Mouse (Mus musculus) cerebellum, postnatal 4 days (tissue): ENCODE measurements around the gene Acat2.
"Not testable (repeated sequence)": the region's sequence is repeated elsewhere in the genome, so short reads cannot be mapped to it uniquely, and the experiment has no call there.

Experiments used
- DNase-seq, 2 experiments: peaks; one replicate each; pipeline ENCODE4 v3.0.0; 2022; ENCODE audit warnings: low spot score in 2 of 2, mixed read lengths in 1 of 2

The Acat2 gene

GRCm38 (mm10) chr17:12906436-12906835 lies 54.1 kb downstream of the Acat2 start:
- no peak for DNase-seq

DNA sequence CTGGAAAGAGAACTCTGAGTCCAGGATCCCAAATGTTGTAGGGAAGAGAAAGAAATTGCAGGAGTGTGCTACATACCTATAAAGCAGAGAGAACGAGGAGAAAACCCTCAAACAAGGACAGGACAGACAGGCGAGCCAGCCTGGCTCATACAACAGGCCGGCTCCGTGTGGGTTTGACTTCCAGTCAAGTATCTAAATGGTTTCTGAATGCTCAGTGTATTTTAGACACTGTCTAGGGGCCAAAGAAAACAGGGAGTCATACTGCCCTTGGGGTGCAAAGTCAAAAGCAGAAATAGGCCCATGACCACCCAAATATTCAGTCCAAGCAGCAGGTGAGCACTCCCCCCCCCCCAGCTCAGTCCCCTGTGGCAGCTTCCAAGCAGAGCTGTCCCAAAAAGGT lies 54.7 kb downstream of the Acat2 start:
- DNase-seq: no peak

GRCm38 (mm10) chr17:12904349-12904748 lies 56.2 kb downstream of the Acat2 start:
- DNase-seq: no peak

- DNase-seq: no peak
These were observed 56.9 kb downstream of the Acat2 start for GRCm38 (mm10) chr17:12903372-12904333.

GRCm38 (mm10) chr17:12902291-12902690 lies 58.3 kb downstream of the Acat2 start:
- DNase-seq: no peak

DNA sequence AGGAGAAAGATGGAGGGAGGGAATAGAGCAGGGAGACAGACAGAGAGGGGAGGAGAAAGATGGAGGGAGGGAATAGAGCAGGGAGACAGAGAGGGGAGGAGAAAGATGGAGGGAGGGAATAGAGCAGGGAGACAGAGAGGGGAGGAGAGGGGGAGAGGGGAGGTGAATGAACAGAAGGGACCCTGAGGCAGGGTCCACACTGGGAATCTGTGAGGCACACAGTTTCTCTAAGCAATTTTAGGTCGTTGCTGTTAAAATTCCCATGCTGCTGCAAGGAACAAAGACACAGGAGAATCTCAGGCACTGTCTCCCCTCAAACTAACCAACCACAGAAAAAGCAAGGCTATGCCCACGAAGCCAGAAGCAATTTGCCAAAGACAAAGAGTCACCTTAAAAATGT lies 61.9 kb downstream of the Acat2 start:
- DNase-seq: not testable (repeated sequence)

GRCm38 (mm10) chr17:12897674-12898073 lies 62.9 kb downstream of the Acat2 start:
- DNase-seq: no peak
